Mouse (Mus musculus): ENCODE results near the gene Vrk3.

GRCm38 (mm10) chr7:44768129-44768528, 19.9 kb downstream of the Vrk3 start:
- TF ChIP-seq EP300 (IDR thresholded peaks at IDR 0.05; ENCODE audit: low read depth) (no peak), CTCF (IDR thresholded peaks at IDR 0.05; ENCODE audit: low read depth) (no peak)
